Mouse (Mus musculus) embryonic facial prominence, embryonic 10.5 days (tissue): ENCODE data around the gene Cadm2. TPM values are rescaled to one million over a fixed set of nuclear protein-coding genes. Genes with fewer than 3 reads are reported as not detected.

Experiments used
- DNase-seq: peaks from one replicate; pipeline ENCODE4 v3.0.0-alpha.2; 2017; ENCODE audit warnings: low spot score
- H3K27ac ChIP-seq: fragments of 300-500 bp; sonication (generic); replicated peaks from 2 replicates; pipeline ENCODE4 v1.5.1; 2016; ENCODE audit warnings: mild to moderate bottlenecking
- H3K27me3 ChIP-seq: fragments of 300-500 bp; sonication (generic); replicated peaks from 2 replicates; pipeline ENCODE4 v1.6.1; 2016; ENCODE audit warnings: low read depth, mild to moderate bottlenecking; ENCODE audit not compliant: poor library complexity, severe bottlenecking
- H3K36me3 ChIP-seq: fragments of 300-500 bp; sonication (generic); replicated peaks from 2 replicates; pipeline ENCODE4 v1.6.1; 2016; ENCODE audit warnings: mild to moderate bottlenecking, moderate library complexity
- H3K4me1 ChIP-seq: fragments of 300-500 bp; sonication (generic); 2 replicates; pipeline ENCODE4 v1.6.1; 2016
- H3K4me3 ChIP-seq: fragments of 300-500 bp; sonication (generic); 2 replicates; pipeline ENCODE4 v1.5.1; 2016; ENCODE audit warnings: mild to moderate bottlenecking, moderate library complexity
- H3K9me3 ChIP-seq: fragments of 300-500 bp; sonication (generic); 2 replicates; pipeline ENCODE4 v1.6.1; 2016; ENCODE audit warnings: mild to moderate bottlenecking
- WGBS: fragments of 180-500 bp; shearing (Covaris S2); methylation state at CpG from one replicate; pipeline ENCODE4 v1.1.7; 2016; 5-methylcytosine and 5-hydroxymethylcytosine counted together
- polyA plus RNA-seq: library from polyadenylated mRNA; unstranded; fragments of >200 nt; fragmentation: Nextera tagmentation; extraction: Ambion mirVana; gene quantifications from 2 replicates; pipeline ENCODE4 v1.2.1, GENCODE M21; 2016

Cadm2 gene
- polyA plus RNA-seq, 1 experiment from 2014 or later: 1.5 TPM

DNA sequence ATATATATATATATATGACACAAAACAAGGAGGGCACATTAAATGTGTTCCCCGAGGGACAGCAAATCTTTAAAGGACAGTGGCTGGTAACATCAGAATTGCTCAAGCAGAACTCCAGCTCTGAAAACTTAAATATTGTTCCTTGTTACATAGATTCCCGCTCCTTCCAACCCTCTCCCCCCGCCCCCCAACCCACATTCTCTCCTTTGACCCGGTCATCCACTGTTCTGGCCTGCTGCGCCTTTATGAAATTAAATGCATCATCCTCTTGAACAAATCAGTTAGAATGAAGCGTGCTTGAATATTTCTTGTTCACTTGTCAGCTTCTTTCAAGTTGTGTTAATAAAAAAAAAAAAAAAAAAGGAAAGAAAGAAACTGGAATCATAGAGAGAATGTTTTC, 15.0 kb downstream of the Cadm2 start:
- DNase-seq: no peak
- WGBS: 86% methylated on average over 6 of the region's 6 CpGs
- H3K4me3 ChIP-seq: no peak overlapping the region
- no peaks in the 10 kb centered on the region for H3K27me3 ChIP-seq
- H3K4me1 ChIP-seq: no peaks in the 10 kb centered on the region
- no peaks in the 10 kb centered on the region for H3K36me3 ChIP-seq
- no peak overlapping the region for H3K27ac ChIP-seq
- H3K9me3 ChIP-seq: no peaks in the 10 kb centered on the region

DNA sequence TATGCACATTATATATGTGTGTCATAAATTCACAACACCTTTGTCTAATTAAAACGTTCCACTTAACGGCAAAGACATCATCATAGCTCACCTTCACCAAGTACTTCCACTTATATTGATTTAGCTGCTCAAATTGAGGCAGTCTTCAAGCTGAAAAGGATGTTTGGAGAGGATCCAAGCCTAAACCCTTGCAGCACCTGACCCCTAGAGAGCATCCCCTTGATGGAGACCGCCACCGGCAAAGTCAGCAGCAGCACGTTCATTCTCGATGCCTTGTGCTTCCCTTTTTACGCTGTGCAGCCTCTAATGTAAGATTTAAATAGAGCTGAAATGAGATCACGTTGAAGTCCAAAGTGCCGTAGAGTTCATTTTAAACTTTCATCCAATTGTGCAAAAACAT, 20.7 kb downstream of the Cadm2 start:
- H3K9me3 ChIP-seq: no peaks in the 10 kb centered on the region
- no peaks in the 10 kb centered on the region for H3K36me3 ChIP-seq
- H3K27ac ChIP-seq: no peak overlapping the region
- no peak overlapping the region for H3K4me3 ChIP-seq
- H3K4me1 ChIP-seq: no peaks in the 10 kb centered on the region
- no peaks in the 10 kb centered on the region for H3K27me3 ChIP-seq
- WGBS: 90% methylated on average over 9 of the region's 9 CpGs
- no peak for DNase-seq

DNA sequence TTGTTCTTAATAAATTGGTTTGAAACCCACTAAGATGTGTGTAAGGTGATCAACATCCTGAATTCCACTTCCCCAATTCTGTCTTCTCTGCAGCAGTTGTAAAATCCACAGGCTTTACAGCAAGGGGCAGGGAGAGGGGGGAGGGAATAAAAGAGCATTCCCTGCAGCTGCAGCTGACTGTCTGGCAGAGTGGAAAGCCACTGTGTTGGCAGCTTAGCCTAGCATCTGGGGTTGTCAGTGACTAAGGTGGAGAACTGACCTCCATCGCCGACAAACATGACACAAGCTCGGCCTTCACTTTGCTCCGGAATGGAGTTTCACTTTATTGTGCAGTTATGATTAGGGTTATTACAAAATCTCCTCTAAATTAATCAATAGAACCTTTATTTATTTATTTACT, 21.9 kb downstream of the Cadm2 start:
- Histone ChIP-seq H3K4me1 (no peaks in the 10 kb centered on the region), H3K4me3 (no peak overlapping the region), H3K9me3 (no peaks in the 10 kb centered on the region), H3K27me3 (no peaks in the 10 kb centered on the region), H3K27ac (no peak overlapping the region), H3K36me3 (no peaks in the 10 kb centered on the region)
- DNase-seq: no peak
- WGBS: 69% methylated on average over 4 of the region's 4 CpGs

DNA sequence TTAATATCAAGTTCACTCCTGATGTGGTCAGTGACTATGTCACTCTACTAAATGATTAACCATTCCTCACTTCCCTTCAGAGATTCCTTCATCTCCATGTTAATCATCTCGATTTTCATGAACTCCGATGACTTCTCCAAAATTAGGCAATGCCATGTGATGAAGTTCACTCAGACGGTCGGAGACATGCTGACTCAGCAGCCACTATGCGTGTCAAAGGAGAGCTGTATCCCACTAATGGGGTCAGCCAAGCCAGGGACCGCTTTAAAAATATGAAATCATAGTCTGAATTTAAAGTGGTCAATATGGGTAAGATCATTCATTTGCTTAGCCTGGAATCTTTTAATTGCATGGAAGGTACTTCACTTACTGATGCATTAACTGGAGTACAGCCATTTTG, 29.7 kb downstream of the Cadm2 start:
- no peak overlapping the region for H3K27ac ChIP-seq
- no peaks in the 10 kb centered on the region for H3K4me1 ChIP-seq
- H3K36me3 ChIP-seq: no peaks in the 10 kb centered on the region
- 88% methylated on average over 6 of the region's 6 CpGs for WGBS
- no peaks in the 10 kb centered on the region for H3K27me3 ChIP-seq
- no peak overlapping the region for H3K4me3 ChIP-seq
- no peaks in the 10 kb centered on the region for H3K9me3 ChIP-seq
- no peak for DNase-seq

DNA sequence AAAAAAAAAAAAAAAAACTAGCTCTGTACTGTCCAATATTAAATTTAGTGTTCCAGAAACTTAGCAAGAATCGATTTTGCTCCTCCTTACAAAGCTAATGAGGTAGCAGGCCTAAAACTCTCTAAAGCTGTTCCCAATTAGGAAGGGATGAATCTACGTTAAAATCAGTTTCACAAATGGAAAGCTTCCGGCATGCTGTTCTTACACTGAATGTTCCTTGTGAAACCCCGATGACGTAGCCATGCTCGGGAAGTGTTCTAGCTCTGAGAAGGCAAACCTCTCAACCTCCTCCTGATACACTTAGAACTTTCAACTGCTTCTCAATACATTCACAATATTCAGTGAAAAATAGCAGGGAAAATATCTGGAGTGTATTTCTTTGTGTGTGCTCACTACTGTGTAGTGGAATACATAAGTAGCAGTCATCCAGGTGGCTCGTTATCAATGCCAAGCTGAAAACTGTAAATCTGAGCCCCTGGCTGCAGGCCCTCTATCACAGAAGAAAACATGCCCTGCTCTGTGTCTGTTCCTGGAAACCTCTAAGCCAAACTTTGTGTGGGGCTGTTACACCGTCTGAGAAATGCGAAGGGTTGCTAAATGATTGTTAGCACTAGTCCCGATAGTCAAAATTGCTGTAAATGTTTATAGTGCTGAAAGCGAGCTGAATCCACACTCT, 41.7 kb downstream of the Cadm2 start:
- Histone ChIP-seq H3K9me3 (no peaks in the 10 kb centered on the region), H3K27ac (no peak overlapping the region), H3K27me3 (no peaks in the 10 kb centered on the region), H3K4me1 (peaks cover 3% of the 10 kb centered on the region; the same call in 1 of the 2 replicates), H3K4me3 (no peak overlapping the region), H3K36me3 (no peaks in the 10 kb centered on the region)
- no peak for DNase-seq
- WGBS: 74% methylated on average over 11 of the region's 11 CpGs

DNA sequence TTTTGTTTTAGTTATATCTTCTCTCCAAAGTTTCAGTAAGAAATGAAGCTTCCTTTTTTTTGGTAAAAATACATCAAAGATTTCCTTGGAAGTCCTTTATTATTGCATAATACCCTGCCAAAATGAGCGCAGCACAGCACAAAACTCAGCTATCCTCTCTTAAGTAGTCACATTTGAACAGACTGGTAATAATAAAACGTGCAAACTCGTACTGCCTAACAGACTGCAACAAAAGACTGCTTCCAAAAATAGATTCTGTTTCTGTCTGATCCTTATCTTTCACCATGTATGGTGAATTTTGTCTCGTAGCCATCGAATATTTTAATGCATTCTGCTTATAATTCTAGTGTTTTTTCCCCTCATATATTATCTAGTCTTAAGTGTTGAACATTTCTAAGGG, 45.2 kb downstream of the Cadm2 start:
- H3K4me1 ChIP-seq: peaks cover 3% of the 10 kb centered on the region; the same call in 1 of the 2 replicates
- DNase-seq: no peak
- no peaks in the 10 kb centered on the region for H3K9me3 ChIP-seq
- 84% methylated on average over 5 of the region's 5 CpGs for WGBS
- H3K36me3 ChIP-seq: no peaks in the 10 kb centered on the region
- H3K27me3 ChIP-seq: no peaks in the 10 kb centered on the region
- no peak overlapping the region for H3K4me3 ChIP-seq
- H3K27ac ChIP-seq: no peak overlapping the region

DNA sequence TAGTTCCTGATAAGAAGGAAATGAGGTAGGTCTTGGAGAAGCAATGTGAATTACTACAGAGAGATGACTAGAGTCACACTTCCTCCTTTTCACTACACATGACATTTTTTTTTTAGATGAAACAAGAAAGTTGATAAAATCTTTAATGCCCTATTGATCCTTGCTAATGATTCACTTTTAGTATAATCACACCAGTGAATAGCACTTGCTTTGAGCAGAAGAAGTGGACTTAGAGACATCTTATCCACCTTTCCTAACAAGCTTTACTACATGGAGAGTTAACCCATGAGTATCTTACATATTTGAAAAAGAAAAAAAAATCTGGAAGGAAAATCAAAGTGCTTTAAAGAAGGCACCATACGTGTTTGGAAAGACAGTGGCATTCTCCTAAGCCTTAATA, 93.7 kb downstream of the Cadm2 start:
- H3K9me3 ChIP-seq: no peaks in the 10 kb centered on the region
- H3K4me3 ChIP-seq: no peak overlapping the region
- H3K27me3 ChIP-seq: no peaks in the 10 kb centered on the region
- H3K27ac ChIP-seq: no peak overlapping the region
- no peaks in the 10 kb centered on the region for H3K4me1 ChIP-seq
- no peaks in the 10 kb centered on the region for H3K36me3 ChIP-seq
- 91% methylated on average over 1 of the region's 1 CpGs for WGBS
- no peak for DNase-seq

DNA sequence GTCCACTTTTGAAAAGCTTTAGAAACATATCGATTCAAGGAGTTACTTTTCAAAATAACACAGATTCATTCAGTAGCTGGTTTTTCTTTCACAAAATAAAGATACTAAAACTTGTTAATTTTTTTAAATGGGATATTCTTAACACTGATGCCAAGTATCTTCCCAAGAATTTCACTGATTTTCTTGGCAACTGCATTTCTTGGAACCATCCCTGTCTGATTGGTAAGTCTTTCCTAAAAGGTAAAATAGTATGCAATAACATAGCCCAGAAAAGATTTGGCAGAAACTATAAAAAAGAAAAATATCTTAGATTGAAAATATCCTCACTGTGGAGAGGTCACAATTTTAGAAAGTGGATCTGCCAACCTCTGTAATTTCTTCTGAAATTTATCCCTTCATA, 95.8 kb downstream of the Cadm2 start:
- H3K27ac ChIP-seq: no peak overlapping the region
- 86% methylated on average over 1 of the region's 1 CpGs for WGBS
- H3K4me3 ChIP-seq: no peak overlapping the region
- H3K4me1 ChIP-seq: no peaks in the 10 kb centered on the region
- no peaks in the 10 kb centered on the region for H3K36me3 ChIP-seq
- no peaks in the 10 kb centered on the region for H3K9me3 ChIP-seq
- no peaks in the 10 kb centered on the region for H3K27me3 ChIP-seq
- no peak for DNase-seq

DNA sequence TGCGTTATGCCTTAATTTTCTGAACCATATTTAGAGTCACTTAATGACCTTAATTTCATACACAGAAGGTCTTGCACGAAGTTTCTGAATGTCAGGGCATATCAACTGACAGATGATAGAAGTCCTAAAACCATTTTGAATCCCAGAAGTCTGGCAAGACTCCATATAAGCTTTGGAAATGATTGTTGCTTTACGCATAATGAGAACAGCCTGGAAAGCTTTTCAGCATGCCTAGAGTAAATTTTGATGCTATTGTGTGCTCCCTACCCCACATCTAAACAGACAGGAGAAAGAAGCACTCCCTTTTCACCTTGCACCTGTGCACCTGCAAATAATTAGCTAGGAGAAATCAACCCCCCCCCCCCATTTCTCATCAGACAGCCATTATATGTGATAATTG, 102.4 kb downstream of the Cadm2 start:
- WGBS: 77% methylated on average over 3 of the region's 3 CpGs
- Histone ChIP-seq H3K4me1 (no peaks in the 10 kb centered on the region), H3K27me3 (no peaks in the 10 kb centered on the region), H3K4me3 (no peak overlapping the region), H3K27ac (no peak overlapping the region), H3K9me3 (no peaks in the 10 kb centered on the region), H3K36me3 (no peaks in the 10 kb centered on the region)
- no peak for DNase-seq

DNA sequence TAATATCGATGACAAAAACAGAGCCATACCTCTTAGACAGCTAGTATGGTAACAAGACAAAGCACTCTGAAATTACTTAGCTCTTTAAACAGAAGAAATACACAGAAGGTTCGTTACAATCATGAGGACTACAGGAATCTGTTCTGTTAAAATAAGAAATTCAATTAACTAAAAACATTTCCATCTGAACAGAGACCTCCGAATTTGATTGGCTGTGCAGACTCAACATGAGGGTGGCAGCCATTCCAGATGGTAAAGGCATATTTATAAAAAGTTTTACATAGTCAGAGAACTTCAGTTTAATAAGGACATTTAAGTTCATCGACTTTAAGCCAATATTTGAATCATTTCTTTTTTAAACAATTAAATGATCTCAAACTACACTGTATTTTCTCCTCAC, 105.2 kb downstream of the Cadm2 start:
- H3K36me3 ChIP-seq: no peaks in the 10 kb centered on the region

DNA sequence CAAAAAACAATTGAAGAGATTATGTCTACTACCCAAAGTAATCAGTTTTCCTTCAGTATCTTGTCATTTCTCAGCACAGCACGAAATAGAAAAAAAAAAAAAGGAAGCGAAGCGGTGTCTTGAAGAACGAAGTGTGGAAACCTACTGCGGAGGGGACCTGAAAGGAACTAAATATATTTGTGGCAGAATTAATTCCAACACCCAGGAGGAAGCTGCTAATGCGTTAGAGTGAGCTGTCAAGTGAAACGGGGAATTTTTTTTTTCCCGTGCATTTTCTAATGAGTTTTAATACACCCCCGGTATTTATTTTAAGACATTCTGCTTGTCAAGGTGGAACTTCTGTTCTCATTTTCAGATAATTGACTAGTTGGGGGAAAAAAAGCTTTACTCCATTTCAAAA, 111.6 kb downstream of the Cadm2 start:
- DNase-seq: no peak
- Histone ChIP-seq H3K4me1 (no peaks in the 10 kb centered on the region), H3K27me3 (no peaks in the 10 kb centered on the region), H3K9me3 (no peaks in the 10 kb centered on the region), H3K27ac (no peak overlapping the region), H3K36me3 (no peaks in the 10 kb centered on the region), H3K4me3 (no peak overlapping the region)
- 92% methylated on average over 9 of the region's 9 CpGs for WGBS

More for the DNA sequence above, 105.2 kb downstream of the Cadm2 start:
- no peaks in the 10 kb centered on the region for H3K27me3 ChIP-seq
- H3K4me3 ChIP-seq: no peak overlapping the region
- no peaks in the 10 kb centered on the region for H3K4me1 ChIP-seq
- H3K9me3 ChIP-seq: no peaks in the 10 kb centered on the region
- no peak overlapping the region for H3K27ac ChIP-seq
- 81% methylated on average over 4 of the region's 4 CpGs for WGBS
- no peak for DNase-seq

DNA sequence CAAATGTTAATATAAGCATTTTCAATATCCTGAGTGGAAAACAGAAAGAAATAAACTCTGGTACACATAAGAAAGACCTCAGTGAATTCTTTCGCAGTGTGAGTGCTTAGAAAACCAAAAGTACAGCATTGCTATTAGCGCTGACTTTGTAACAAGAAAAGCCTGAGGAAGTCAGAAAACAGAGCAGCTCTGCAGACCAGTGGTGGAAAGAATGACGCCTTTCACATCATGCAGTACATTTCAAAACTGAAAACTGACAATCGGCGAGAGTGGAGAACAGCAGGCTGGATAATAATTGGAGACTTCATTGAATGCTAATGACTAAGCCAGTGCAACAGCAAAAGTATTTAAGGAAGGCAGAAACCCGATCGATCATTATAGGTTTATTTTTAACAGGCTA, 138.2 kb downstream of the Cadm2 start:
- H3K4me1 ChIP-seq: no peaks in the 10 kb centered on the region
- H3K27me3 ChIP-seq: no peaks in the 10 kb centered on the region
- DNase-seq: no peak
- 79% methylated on average over 7 of the region's 7 CpGs for WGBS
- H3K9me3 ChIP-seq: no peaks in the 10 kb centered on the region
- no peak overlapping the region for H3K27ac ChIP-seq
- H3K36me3 ChIP-seq: no peaks in the 10 kb centered on the region
- no peak overlapping the region for H3K4me3 ChIP-seq

DNA sequence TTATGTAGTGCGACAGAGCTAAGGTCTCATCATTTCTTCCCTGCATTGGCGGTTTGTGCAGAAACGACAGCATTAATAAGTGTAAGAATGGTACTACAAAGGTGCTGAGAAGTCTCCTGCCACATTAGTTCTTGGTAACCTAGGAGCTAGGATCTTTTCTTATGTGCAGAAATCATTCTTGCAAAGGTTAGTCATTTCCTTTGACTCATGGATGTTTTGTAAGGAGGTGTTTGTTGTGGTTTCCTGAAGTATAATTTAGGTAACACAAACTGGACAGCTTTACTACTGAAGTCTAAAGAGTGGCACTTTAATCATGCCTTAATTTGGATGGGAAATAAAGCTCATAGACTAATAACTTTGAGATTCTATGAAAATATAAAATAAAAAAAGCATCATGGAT, 153.7 kb downstream of the Cadm2 start:
- 91% methylated on average over 3 of the region's 3 CpGs for WGBS
- H3K9me3 ChIP-seq: no peaks in the 10 kb centered on the region

DNA sequence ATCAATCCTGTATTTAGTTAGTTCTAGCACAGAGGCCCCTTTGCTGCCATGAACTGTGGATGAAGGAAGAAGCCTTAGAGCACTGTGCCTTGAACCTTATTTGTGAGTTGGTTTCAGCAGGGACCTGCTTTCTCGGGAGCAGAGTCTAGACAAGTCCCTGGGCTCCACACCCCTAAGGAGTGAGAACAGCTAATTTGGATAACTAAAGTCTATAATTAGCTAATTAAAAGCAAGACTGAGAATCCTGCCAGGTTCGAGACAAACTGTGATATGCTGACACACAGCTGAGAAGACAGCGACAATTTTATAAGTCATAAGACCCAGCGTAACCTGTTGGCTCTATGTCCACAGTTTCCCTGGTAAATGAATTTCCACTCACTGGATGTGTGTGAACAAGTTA, 184.4 kb downstream of the Cadm2 start:
- Histone ChIP-seq H3K36me3 (no peaks in the 10 kb centered on the region), H3K4me3 (no peak overlapping the region), H3K27ac (no peak overlapping the region), H3K4me1 (no peaks in the 10 kb centered on the region), H3K9me3 (no peaks in the 10 kb centered on the region), H3K27me3 (no peaks in the 10 kb centered on the region)
- WGBS: 74% methylated on average over 4 of the region's 4 CpGs
- no peak for DNase-seq

More for the DNA sequence above, 153.7 kb downstream of the Cadm2 start:
- H3K27ac ChIP-seq: no peak overlapping the region
- H3K27me3 ChIP-seq: no peaks in the 10 kb centered on the region
- H3K4me3 ChIP-seq: no peak overlapping the region
- no peaks in the 10 kb centered on the region for H3K4me1 ChIP-seq
- no peaks in the 10 kb centered on the region for H3K36me3 ChIP-seq
- no peak for DNase-seq
